Mouse (Mus musculus) retina, postnatal 1 day (tissue): ENCODE measurements around the gene Slc35b2.

Source experiments
- DNase-seq: peaks from one replicate; pipeline ENCODE4 v3.0.0-alpha.2; 2012

Slc35b2 gene

DNA sequence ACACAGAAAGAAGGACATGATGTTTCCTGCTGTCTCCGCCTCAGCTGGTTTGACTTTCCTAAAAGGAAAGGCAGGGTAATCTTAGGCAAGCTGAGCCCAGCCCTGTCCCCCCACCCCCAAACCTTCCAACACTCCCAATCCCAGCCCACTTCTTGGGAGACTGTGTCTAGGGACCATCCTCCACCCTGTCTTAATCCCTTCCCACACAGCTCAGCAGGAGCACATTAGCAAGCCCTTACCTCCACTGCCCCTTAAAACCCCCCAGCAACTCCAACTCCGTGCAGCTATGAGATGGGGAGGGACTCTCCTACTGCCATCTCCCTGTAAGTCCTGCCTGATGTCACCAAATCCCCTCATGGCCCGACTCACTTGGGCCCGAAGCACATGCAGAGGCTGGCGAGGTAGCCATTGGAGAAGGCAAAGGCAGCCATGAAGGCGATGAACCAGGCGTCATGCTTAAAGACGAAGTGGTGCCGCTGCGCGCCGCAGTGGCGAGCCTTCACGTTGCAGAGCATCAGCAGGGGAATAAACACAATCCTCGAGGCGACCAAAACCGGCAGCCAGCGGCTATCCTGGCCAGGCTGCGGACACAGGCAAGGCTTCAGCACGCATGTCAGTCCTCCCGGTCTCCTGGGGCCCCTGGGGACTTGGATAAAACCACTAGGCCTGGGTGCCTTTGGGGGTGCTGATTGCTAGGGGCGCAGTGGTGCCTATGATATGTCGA lies 22.2 kb downstream of the Slc35b2 start:
- DNase-seq: no peak

GRCm38 (mm10) chr17:45586449-45586837 lies 22.8 kb downstream of the Slc35b2 start:
- no peak for DNase-seq

- DNase-seq: no peak
Observed at GRCm38 (mm10) chr17:45588370-45588769, 24.7 kb downstream of the Slc35b2 start.

GRCm38 (mm10) chr17:45589236-45589635 lies 25.6 kb downstream of the Slc35b2 start:
- DNase-seq: no peak

DNA sequence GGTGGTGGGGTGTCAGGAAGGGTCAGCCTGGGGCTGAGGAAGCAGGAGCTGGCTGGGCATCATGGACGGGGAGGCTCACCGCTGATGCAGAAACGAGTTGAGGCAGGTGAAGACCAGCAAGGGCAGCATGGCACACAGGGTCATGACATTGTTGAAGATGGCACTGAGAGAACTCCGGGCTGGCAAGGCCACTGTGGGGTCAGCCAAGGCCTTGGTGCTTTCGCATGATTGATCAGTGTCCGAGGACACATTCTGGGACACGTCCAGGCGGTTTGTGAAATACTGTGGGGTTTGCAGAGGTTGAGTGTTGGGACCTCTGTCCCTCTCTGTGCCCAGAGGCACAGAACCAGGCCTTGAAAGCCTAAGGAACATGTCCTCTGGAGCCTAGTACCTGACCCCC lies 26.2 kb downstream of the Slc35b2 start:
- DNase-seq: no peak

DNA sequence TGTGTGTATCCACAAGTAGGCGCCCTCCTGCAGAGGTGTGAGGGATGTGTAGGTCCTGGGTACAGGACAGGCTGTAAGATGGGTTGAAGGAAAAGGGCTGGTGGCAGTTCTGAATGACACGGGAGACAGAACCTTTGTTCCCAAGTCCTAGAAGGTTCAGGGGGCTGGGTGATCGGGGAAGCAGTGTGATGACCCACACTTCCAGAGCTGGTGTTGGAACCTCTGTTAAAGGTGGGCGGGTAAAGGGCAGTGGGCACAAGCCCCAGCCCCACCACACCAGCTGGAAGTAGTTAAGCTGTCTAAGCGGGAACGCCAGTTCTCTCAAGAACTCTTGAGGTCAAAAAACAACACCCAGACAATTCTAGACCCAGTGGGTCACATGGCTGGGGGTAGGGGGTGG lies 26.7 kb downstream of the Slc35b2 start:
- no peak for DNase-seq

GRCm38 (mm10) chr17:45591701-45592605 lies 28.3 kb downstream of the Slc35b2 start:
- DNase-seq: peak; percentile 16

DNA sequence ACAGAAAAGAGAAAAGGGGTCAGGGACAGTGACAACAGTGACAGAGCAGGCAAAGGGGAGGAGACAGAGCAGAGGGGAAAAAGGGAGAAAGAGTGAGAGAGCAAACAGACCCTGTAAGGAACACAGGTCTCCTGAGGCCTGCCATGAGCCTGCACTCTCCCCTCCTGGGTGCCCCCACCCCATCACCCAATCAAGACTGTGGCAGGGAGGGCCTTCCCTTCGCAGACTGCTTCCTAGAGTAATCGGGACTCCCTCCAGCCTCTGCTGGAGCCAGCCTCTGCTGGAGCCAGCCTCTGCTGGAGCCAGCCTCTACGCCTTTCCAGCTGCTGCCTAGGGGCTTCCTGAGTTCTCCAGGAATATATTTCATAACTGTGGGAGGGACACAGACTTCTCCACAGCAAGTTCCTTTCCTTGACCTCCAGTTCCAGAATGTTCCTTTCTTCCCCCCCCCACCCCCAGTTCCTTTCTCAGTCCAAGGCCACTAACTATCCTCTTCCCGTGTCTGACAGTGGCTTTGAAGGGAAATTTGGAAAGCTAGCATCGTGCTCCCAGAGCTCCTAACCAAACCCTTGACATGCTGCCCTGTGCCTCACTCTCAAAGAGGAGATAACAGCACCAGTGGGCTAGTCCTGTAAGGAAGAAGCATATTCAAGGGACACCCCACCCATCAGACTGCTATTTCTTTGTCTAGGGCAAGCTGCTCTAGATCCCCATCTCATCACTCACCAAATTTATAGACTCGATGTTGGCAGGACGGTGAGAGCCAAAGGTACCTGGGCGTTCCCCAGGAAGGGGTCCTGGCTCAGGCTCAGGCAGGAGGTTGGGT lies 29.1 kb downstream of the Slc35b2 start:
- DNase-seq: no peak

GRCm38 (mm10) chr17:45593479-45593878 lies 29.8 kb downstream of the Slc35b2 start:
- peak; percentile 33 for DNase-seq

- DNase-seq: no peak
Observed at GRCm38 (mm10) chr17:45594195-45594594, 30.5 kb downstream of the Slc35b2 start.

- peak; percentile 77 for DNase-seq
Observed at GRCm38 (mm10) chr17:45594881-45595735, 31.4 kb downstream of the Slc35b2 start.

- peak; percentile 14 for DNase-seq
Observed at GRCm38 (mm10) chr17:45595736-45596390, 32.2 kb downstream of the Slc35b2 start.

- peak; percentile 73 for DNase-seq
Observed at GRCm38 (mm10) chr17:45596631-45597396, 33.1 kb downstream of the Slc35b2 start.

- DNase-seq: peak; percentile 86
Observed at GRCm38 (mm10) chr17:45597787-45598186, 34.1 kb downstream of the Slc35b2 start.

DNA sequence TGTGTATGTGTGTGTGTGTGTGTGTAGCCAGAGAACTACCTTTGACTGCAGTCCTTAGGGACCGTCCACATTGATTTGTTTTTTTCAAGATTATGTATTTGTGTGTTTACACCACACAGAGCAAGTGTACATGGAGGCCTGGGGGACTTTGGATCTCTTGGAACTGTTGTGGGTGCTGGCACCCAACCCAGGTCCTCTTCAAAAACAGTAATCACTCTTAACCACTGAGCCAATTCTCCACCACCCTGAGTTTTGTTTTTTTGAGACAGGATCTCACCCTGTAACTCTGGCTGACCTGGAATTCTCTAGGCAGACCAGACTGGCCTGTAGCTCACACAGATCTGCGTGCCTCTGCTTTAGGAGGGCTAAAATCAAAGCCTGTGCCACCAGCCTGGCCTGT lies 34.7 kb downstream of the Slc35b2 start:
- DNase-seq: no peak

- peak; percentile 24 for DNase-seq
Observed at GRCm38 (mm10) chr17:45598891-45599290, 35.2 kb downstream of the Slc35b2 start.

- peak; percentile 77 for DNase-seq
Observed at GRCm38 (mm10) chr17:45599446-45600242, 36.0 kb downstream of the Slc35b2 start, which contains the start of gene Slc29a1. Gene Slc29a1 (minus strand): TSS chr17:45599606.

- DNase-seq: no peak
Observed at GRCm38 (mm10) chr17:45600267-45600666, 36.6 kb downstream of the Slc35b2 start.

DNA sequence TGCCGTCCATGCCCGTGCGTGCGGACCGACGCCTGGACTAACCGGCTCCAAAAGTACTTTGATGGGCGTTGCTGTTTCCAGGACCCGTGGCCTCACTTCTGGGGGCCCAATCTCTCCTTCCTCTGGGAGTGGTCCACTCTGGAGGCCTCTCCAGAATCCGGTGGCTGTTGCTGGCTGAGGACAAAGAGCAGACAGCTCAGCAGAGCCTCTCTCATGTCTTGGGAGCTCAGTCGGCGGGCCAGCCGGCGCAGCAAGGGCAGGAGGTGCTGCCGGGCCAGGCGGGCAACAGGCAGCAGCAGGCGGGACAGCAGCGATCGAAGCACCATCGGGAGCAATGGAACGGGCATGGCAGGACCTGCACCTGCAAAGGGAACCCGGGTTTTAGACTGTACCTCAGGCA lies 37.7 kb downstream of the Slc35b2 start:
- DNase-seq: no peak

- peak; percentile 63 for DNase-seq
Observed at GRCm38 (mm10) chr17:45601877-45602304, 38.2 kb downstream of the Slc35b2 start, which contains the start of gene Mymx. Gene Mymx (minus strand): TSS chr17:45602102.
